Mouse (Mus musculus) limb, embryonic 13.5 days (tissue): Measurements from ENCODE around the gene Fmo5. TPM values are rescaled to one million over a fixed set of nuclear protein-coding genes. Genes with fewer than 3 reads are reported as not detected.

Experiments used
- ATAC-seq: fragments of 200-750 bp; cut with Nextera tagmentation; 2 replicates; pipeline ENCODE4 v1.8.0; 2017; ENCODE audit warnings: low read depth, moderate number of reproducible peaks, moderate TSS enrichment; ENCODE audit not compliant: low FRiP score
- H3K27ac ChIP-seq: fragments of 300-500 bp; sonication (generic); 2 replicates; pipeline ENCODE4 v1.5.1; 2015; ENCODE audit warnings: inconsistent platforms, mild to moderate bottlenecking, moderate library complexity
- H3K27me3 ChIP-seq: fragments of 300-500 bp; sonication (generic); 2 replicates; pipeline ENCODE4 v1.6.1; 2015; ENCODE audit warnings: mild to moderate bottlenecking, inconsistent platforms
- H3K36me3 ChIP-seq: fragments of 300-500 bp; sonication (generic); 2 replicates; pipeline ENCODE4 v1.6.1; 2015; ENCODE audit warnings: inconsistent platforms, mild to moderate bottlenecking, moderate library complexity
- H3K4me1 ChIP-seq: fragments of 300-500 bp; sonication (generic); 2 replicates; pipeline ENCODE4 v1.6.1; 2015; ENCODE audit warnings: inconsistent platforms
- H3K4me2 ChIP-seq: fragments of 300-500 bp; sonication (generic); replicated peaks from 2 replicates; pipeline ENCODE4 v1.6.1; 2015; ENCODE audit warnings: inconsistent platforms, mild to moderate bottlenecking, moderate library complexity
- H3K4me3 ChIP-seq: fragments of 300-500 bp; sonication (generic); 2 replicates; pipeline ENCODE4 v1.5.1; 2015; ENCODE audit warnings: moderate library complexity, mild to moderate bottlenecking, inconsistent platforms
- H3K9ac ChIP-seq: fragments of 300-500 bp; sonication (generic); 2 replicates; pipeline ENCODE4 v1.6.1; 2015; ENCODE audit warnings: mild to moderate bottlenecking, inconsistent platforms
- H3K9me3 ChIP-seq: fragments of 300-500 bp; sonication (generic); 2 replicates; pipeline ENCODE4 v1.6.1; 2016; ENCODE audit warnings: inconsistent platforms
- WGBS: fragments of 180-500 bp; shearing (Covaris S2); methylation state at CpG from one replicate; pipeline ENCODE4 v1.1.7; 2015; 5-methylcytosine and 5-hydroxymethylcytosine counted together
- polyA plus RNA-seq: library from polyadenylated mRNA; unstranded; fragments of >200 nt; fragmentation: Nextera tagmentation; extraction: Ambion mirVana; gene quantifications from 2 replicates; pipeline ENCODE4 v1.2.1, GENCODE M21; 2015

Fmo5 gene
- 1.6 and 2.0 TPM in 2 replicates for polyA plus RNA-seq

GRCm38 (mm10) chr3:97628391-97629001, at the start of gene Fmo5:
Fmo5 (plus strand) TSS chr3:97628804.
- Histone ChIP-seq H3K27ac (no peak within 1 kb of the TSS), H3K4me2 (peak within 1 kb of the TSS; percentile 65), H3K4me3 (peak within 1 kb of the TSS; percentile 43), H3K27me3 (no peaks in the 10 kb centered on the region), H3K36me3 (no peaks in the 10 kb centered on the region), H3K9ac (peak within 1 kb of the TSS; percentile 40), H3K9me3 (no peaks in the 10 kb centered on the region), H3K4me1 (peaks cover 7% of the 10 kb centered on the region; the same call in 1 of the 2 replicates)
- WGBS: 3% methylated on average over 18 of the region's 18 CpGs
- peak; percentile 71; the same call in 1 of the 2 replicates for ATAC-seq

GRCm38 (mm10) chr3:97585383-97586160, 43.0 kb upstream of the Fmo5 start:
- WGBS: 71% methylated on average over 18 of the region's 18 CpGs
- ATAC-seq: peak; percentile 75
- peaks cover 58% of the 10 kb centered on the region for H3K36me3 ChIP-seq
- H3K4me2 ChIP-seq: no peak overlapping the region
- H3K4me1 ChIP-seq: no peaks in the 10 kb centered on the region
- H3K27ac ChIP-seq: no peak overlapping the region
- H3K27me3 ChIP-seq: no peaks in the 10 kb centered on the region
- no peak overlapping the region for H3K4me3 ChIP-seq
- no peak overlapping the region for H3K9ac ChIP-seq
- H3K9me3 ChIP-seq: no peaks in the 10 kb centered on the region

GRCm38 (mm10) chr3:97587656-97588055, 40.9 kb upstream of the Fmo5 start:
- H3K4me2 ChIP-seq: no peak overlapping the region
- H3K27me3 ChIP-seq: no peaks in the 10 kb centered on the region
- H3K27ac ChIP-seq: no peak overlapping the region
- H3K4me3 ChIP-seq: no peak overlapping the region
- H3K4me1 ChIP-seq: no peaks in the 10 kb centered on the region
- 75% methylated on average over 9 of the region's 9 CpGs for WGBS
- ATAC-seq: no peak
- H3K36me3 ChIP-seq: peaks cover 55% of the 10 kb centered on the region
- H3K9me3 ChIP-seq: no peaks in the 10 kb centered on the region
- H3K9ac ChIP-seq: no peak overlapping the region

- Histone ChIP-seq H3K9me3 (no peaks in the 10 kb centered on the region), H3K36me3 (peaks cover 65% of the 10 kb centered on the region), H3K27me3 (no peaks in the 10 kb centered on the region), H3K9ac (no peak overlapping the region), H3K27ac (no peak overlapping the region), H3K4me2 (no peak overlapping the region), H3K4me3 (no peak overlapping the region), H3K4me1 (no peaks in the 10 kb centered on the region)
- ATAC-seq: no peak
- 64% methylated on average over 8 of the region's 8 CpGs for WGBS
Observed at GRCm38 (mm10) chr3:97590699-97591098, 37.9 kb upstream of the Fmo5 start.

GRCm38 (mm10) chr3:97593089-97593488, 35.5 kb upstream of the Fmo5 start:
- Histone ChIP-seq H3K9ac (no peak overlapping the region), H3K27me3 (no peaks in the 10 kb centered on the region), H3K9me3 (no peaks in the 10 kb centered on the region), H3K36me3 (peaks cover 63% of the 10 kb centered on the region), H3K27ac (no peak overlapping the region), H3K4me3 (no peak overlapping the region), H3K4me1 (no peaks in the 10 kb centered on the region), H3K4me2 (no peak overlapping the region)
- ATAC-seq: no peak
- 91% methylated on average over 5 of the region's 5 CpGs for WGBS

- H3K9ac ChIP-seq: no peak overlapping the region
- H3K4me2 ChIP-seq: no peak overlapping the region
- H3K4me1 ChIP-seq: no peaks in the 10 kb centered on the region
- H3K9me3 ChIP-seq: no peaks in the 10 kb centered on the region
- no peaks in the 10 kb centered on the region for H3K27me3 ChIP-seq
- WGBS: 90% methylated on average over 13 of the region's 13 CpGs
- no peak overlapping the region for H3K27ac ChIP-seq
- ATAC-seq: no peak
- H3K36me3 ChIP-seq: peaks cover 62% of the 10 kb centered on the region
- H3K4me3 ChIP-seq: no peak overlapping the region
Observed at GRCm38 (mm10) chr3:97594140-97594539, 34.5 kb upstream of the Fmo5 start.

- Histone ChIP-seq H3K4me1 (no peaks in the 10 kb centered on the region), H3K27me3 (no peaks in the 10 kb centered on the region), H3K4me3 (no peak overlapping the region), H3K9ac (no peak overlapping the region), H3K9me3 (no peaks in the 10 kb centered on the region), H3K4me2 (no peak overlapping the region), H3K36me3 (peaks cover 60% of the 10 kb centered on the region), H3K27ac (no peak overlapping the region)
- WGBS: 89% methylated on average over 6 of the region's 6 CpGs
- no peak for ATAC-seq
Observed at GRCm38 (mm10) chr3:97595066-97595465, 33.5 kb upstream of the Fmo5 start.

- no peaks in the 10 kb centered on the region for H3K4me1 ChIP-seq
- H3K36me3 ChIP-seq: peaks cover 59% of the 10 kb centered on the region
- WGBS: 87% methylated on average over 8 of the region's 8 CpGs
Observed at GRCm38 (mm10) chr3:97596796-97597195, 31.8 kb upstream of the Fmo5 start.

GRCm38 (mm10) chr3:97600050-97600832, 28.4 kb upstream of the Fmo5 start:
- Histone ChIP-seq H3K4me1 (no peaks in the 10 kb centered on the region), H3K9ac (no peak overlapping the region), H3K4me2 (no peak overlapping the region), H3K36me3 (peaks cover 40% of the 10 kb centered on the region), H3K27ac (no peak overlapping the region), H3K4me3 (no peak overlapping the region), H3K27me3 (no peaks in the 10 kb centered on the region), H3K9me3 (no peaks in the 10 kb centered on the region)
- no peak for ATAC-seq
- WGBS: 92% methylated on average over 3 of the region's 3 CpGs

More at GRCm38 (mm10) chr3:97596796-97597195, 31.8 kb upstream of the Fmo5 start:
- no peak overlapping the region for H3K4me2 ChIP-seq
- no peaks in the 10 kb centered on the region for H3K9me3 ChIP-seq
- no peaks in the 10 kb centered on the region for H3K27me3 ChIP-seq
- H3K9ac ChIP-seq: no peak overlapping the region
- no peak overlapping the region for H3K4me3 ChIP-seq
- H3K27ac ChIP-seq: no peak overlapping the region
- ATAC-seq: no peak

GRCm38 (mm10) chr3:97609201-97609844, 19.3 kb upstream of the Fmo5 start:
- Histone ChIP-seq H3K4me1 (peaks cover 4% of the 10 kb centered on the region), H3K9me3 (no peaks in the 10 kb centered on the region), H3K27me3 (0 out of 2 replicates have a peak, but pooled peaks cover 2% of the 10 kb centered on the region), H3K36me3 (no peaks in the 10 kb centered on the region), H3K27ac (peak overlapping the region; percentile 88), H3K9ac (peak overlapping the region; percentile 89), H3K4me3 (peak overlapping the region; percentile 74), H3K4me2 (peak overlapping the region; percentile 87)
- peak; percentile 60 for ATAC-seq
- 2% methylated on average over 20 of the region's 20 CpGs for WGBS

- H3K9me3 ChIP-seq: no peaks in the 10 kb centered on the region
- H3K27me3 ChIP-seq: 0 out of 2 replicates have a peak, but pooled peaks cover 2% of the 10 kb centered on the region
- peak within 1 kb of the TSS; percentile 74 for H3K4me3 ChIP-seq
- peak within 1 kb of the TSS; percentile 89 for H3K9ac ChIP-seq
- WGBS: 1% methylated on average over 56 of the region's 56 CpGs
- peak; percentile 92 for ATAC-seq
- H3K36me3 ChIP-seq: no peaks in the 10 kb centered on the region
- peak within 1 kb of the TSS; percentile 88 for H3K27ac ChIP-seq
- H3K4me2 ChIP-seq: peak within 1 kb of the TSS; percentile 87
- H3K4me1 ChIP-seq: peaks cover 4% of the 10 kb centered on the region
Observed at GRCm38 (mm10) chr3:97609845-97610410, 18.7 kb upstream of the Fmo5 start, which contains the start of gene Chd1l. Chd1l (minus strand) TSS chr3:97610203.
